14 mouse cellular contexts compared by ENCODE assay signal in the genomic region with DNA sequence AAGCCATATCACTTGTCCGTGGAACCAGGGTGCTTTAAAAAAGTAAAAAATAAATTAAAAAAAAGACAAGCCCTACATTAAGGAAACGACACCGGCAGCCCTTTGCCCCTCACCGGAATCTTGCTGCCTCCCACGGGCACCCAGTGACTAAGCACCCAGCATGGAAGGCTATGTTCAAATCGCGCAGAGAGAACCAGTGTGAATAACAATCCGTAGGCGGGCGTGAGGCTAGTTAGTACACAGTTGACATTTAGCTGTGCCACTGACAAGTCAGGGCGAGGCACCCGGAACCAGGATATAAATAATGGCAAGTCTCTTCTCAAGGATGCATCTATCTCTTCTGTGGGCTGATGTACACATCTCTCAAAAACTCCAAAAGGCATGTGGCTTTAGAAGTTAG.
DNase-seq lines count a peak whose midpoint lies in the region.
"Had no signal": no experiment of that assay in that cellular context is flagged by ENCODE, and none has a peak within 500 bp of the region (broad histone marks: within the 10 kb centered on the region; RNA-seq: fewer than 3 reads in every experiment).

No protein-coding gene starts in this region.

- peak; percentile 17 for DNase-seq in adrenal gland, postnatal 25 days
- DNase-seq in adrenal gland, postnatal 10 days, result no peak
- DNase-seq in left cerebral cortex, adult 11 months (ENCODE audit: low spot score), result peak; percentile 51
- no peak for DNase-seq in left cerebral cortex, postnatal 36 days (ENCODE audit: low spot score in 2 of 2)
- peak; percentile 35 for DNase-seq in 3T3-L1 (ENCODE audit: low read depth, low spot score)
- peak; percentile 87 for DNase-seq in brain, adult 2 months (ENCODE audit: low read depth, low spot score)
- no peak for DNase-seq in ovary, postnatal 10 days (ENCODE audit: low spot score)
- no peak for DNase-seq in cerebellum, postnatal 25 days
- DNase-seq: cerebellum, postnatal 14 days; heart, adult 18-20 months; kidney, adult 2 months; kidney, postnatal 4 days; lung, embryonic 14.5 days; thymus, postnatal 14 days had no signal

- intact Hi-C loops in left cerebral cortex, postnatal 36 days (cut with DNase I), result loop anchor here (1.0 to 10.0 kb wide), 2 partner anchors 109 to 306 kb away; a partner anchor contains a TSS

Comparison
In these comparisons a context has a peak if more than half of its experiments do, and no peak if none do; other contexts are left out.
1. DNase-seq: peak in adrenal gland, postnatal 25 days (single experiment), left cerebral cortex, adult 11 months (single experiment), 3T3-L1 (single experiment) and brain, adult 2 months (single experiment); none in adrenal gland, postnatal 10 days (single experiment), left cerebral cortex, postnatal 36 days (0 of 2), ovary, postnatal 10 days (single experiment) and cerebellum, postnatal 25 days (0 of 2).